Mouse (Mus musculus) spleen, embryonic (tissue): ENCODE results near the gene Rpl32.

Experiments
- CTCF ChIA-PET: fragments of 350-600 bp; sonication (Branson Sonifier 250); formaldehyde crosslinking; loops from one replicate; lab custom pipeline; 2022; lab: Charles Lee

Rpl32 gene

GRCm38 (mm10) chr6:115821216-115821993 is 12.9 kb upstream of the Rpl32 start:
- CTCF ChIA-PET: interaction anchor here (0.6 kb wide), 1 partner anchor 130 kb away, joined by 4 read pairs; no protein-coding TSS in a partner anchor

DNA sequence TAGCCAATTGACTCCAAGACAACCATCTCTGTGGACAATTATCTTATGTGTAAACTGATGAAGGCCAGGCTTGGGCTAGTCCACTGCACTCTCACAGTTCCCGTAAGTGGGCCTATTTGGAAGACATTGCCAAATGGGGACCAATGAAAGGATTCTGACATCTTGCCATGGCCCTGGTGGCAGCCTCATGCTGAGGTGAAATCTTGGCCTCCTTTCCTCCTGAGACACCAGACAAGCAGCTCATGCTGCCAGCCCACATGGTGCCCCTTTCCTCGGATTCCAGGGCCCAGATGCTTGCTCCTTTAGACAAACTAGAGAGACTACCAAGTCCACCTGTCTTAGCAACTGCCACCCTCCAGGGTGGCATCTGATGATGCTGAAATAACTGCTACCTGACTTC is 9.6 kb upstream of the Rpl32 start:
- CTCF ChIA-PET: no interaction called here

DNA sequence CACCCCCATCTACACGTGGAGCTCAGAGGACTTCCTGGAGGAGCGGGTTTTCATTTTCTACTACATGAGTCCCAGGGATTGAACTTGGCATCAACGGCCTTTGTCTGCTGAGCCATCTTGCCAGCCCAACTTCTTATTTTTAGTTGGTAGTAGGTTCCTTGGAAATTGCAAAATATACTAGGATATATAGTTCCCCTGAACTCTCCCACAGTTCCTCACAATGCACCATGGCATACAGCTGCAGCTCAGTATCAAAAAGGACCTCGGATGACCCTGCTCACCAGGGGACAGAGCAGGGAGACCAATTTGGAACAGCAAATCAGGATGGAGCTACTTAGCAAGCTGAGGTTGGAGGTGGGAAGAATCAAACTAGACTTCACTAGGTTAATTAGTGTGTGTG is 6.5 kb upstream of the Rpl32 start:
- CTCF ChIA-PET: interaction anchor here (1.0 kb wide), 1 partner anchor 19 kb away, joined by 3 read pairs; no protein-coding TSS in a partner anchor

GRCm38 (mm10) chr6:115814104-115814503 is 5.6 kb upstream of the Rpl32 start:
- CTCF ChIA-PET: no interaction called here

DNA sequence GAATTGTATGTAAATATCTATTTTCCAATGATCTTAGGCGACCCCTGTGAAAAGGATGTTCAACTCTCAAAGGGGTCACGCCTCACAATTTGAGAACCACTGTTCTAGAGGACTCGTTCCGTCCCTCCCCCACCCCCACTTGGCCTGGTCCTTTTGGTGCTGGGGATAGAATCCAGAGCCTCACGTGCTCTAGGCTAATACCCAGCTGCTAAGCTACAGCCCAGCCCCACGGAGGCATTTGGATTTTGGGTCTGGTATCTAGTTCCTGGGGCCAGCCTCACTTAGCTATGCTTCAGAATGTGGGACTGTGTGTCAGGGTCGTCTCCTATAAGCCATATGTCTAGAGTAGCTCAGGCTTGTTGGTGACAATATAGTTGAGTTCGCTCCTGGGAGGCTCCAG is 3.1 kb upstream of the Rpl32 start:
- CTCF ChIA-PET: no interaction called here

GRCm38 (mm10) chr6:115808196-115808487 is 405 bp downstream of the Rpl32 start:
- CTCF ChIA-PET: interaction anchor here (1.0 kb wide), 1 partner anchor 40 kb away, joined by 3 read pairs; no protein-coding TSS in a partner anchor

DNA sequence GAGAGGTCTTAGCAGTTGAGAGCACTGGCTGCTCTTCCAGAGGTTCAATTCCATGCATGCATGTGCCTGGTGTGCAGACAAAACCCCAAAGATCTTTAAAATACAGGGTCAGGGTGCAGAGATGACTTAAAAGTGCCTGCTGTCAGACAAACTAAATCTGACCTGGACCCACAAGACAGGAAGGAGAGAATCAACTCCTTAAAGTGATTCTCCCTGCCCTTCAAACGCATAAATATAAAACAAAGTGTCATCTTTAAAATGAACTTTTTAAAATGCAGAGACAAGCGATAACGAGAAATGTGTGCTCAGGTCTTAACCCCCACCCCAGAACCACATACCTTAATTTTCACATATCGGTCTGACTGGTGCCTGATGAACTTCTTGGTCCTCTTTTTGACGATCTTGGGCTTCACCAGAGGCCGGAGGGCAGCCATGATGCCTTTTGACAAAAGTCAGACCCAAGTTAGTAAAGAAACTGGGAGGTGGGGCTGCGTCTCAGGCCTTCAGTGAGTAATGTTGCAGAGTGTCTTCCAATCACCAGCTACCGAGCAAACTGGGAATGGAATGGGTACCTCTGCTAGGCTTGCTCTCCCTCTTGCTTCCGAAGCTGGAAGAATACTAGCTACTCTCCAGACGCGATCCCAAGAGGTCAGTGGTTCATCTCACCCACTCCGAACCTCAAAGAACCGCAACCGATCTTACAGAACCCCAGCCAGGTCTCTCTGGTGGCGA is 917 bp downstream of the Rpl32 start:
- CTCF ChIA-PET: interaction anchor here (1.0 kb wide), 1 partner anchor 40 kb away, joined by 3 read pairs; no protein-coding TSS in a partner anchor

GRCm38 (mm10) chr6:115804432-115805192 is 3.9 kb downstream of the Rpl32 start:
- CTCF ChIA-PET: no interaction called here

DNA sequence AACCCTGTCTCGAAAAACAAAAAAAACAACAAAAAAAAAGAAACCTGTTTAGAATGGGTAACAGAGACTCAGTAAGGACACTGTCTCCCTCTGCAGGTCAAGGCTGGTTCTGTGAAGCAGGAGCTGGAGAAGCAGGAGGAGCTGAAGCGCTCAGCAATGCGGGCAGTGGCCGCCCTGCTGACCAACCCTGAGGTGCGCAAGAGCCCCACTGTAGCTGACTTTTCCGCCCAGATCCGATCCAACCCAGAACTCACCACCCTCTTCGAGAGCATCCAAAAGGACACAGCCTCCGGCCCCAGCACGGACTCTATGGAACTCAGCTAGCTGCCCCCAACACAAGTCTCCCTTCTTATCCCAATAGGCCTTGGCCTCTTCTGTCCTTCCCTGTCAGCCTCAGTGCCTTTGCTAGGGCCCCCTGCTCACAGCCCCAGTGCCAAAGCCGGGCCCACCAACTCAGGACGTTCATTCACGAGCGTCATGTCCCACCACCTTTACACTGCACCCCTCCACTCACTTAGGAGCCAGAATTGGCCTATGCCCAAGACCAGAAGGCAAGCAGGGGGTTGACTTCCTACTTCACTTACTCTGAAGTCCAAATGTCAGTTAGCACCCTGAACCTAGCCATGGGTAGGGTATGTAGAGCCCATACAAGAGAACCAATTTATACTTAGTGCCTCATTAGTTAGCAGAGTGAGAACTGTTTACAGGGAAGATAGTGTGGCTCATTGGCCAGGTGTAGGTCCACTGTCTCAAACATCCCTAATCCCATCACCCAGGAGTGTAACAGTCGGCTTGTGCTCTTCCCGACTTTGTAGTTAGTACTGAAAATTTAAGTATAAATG is 4.8 kb downstream of the Rpl32 start:
- CTCF ChIA-PET: interaction anchor here (0.6 to 0.7 kb wide), 2 partner anchors 145 to 175 kb away, joined by 6 to 10 read pairs; no protein-coding TSS in a partner anchor

GRCm38 (mm10) chr6:115801811-115802210 is 6.7 kb downstream of the Rpl32 start:
- CTCF ChIA-PET: no interaction called here

- CTCF ChIA-PET: no interaction called here
Observed at GRCm38 (mm10) chr6:115792691-115793215, 15.8 kb downstream of the Rpl32 start.

GRCm38 (mm10) chr6:115791842-115792686 is 16.5 kb downstream of the Rpl32 start:
- CTCF ChIA-PET: no interaction called here

DNA sequence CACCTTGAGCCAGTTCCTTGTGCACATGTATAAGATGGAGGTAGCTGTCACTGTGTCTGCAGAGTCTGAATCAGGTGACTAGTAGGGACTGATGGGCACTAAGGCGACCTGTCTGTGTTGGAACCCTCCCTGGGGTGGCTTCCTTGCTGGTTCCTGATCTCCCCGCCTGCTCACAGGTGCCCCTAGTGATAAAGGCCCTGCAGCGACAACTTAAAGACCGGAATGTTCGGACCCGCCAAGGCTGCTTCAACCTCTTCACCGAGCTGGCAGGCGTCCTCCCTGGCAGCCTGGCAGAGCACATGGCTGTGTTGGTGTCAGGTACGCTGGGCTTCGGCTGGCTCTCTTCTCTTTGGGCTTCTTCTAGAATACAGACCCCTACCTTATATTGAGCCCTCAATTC is 17.5 kb downstream of the Rpl32 start:
- CTCF ChIA-PET: no interaction called here

DNA sequence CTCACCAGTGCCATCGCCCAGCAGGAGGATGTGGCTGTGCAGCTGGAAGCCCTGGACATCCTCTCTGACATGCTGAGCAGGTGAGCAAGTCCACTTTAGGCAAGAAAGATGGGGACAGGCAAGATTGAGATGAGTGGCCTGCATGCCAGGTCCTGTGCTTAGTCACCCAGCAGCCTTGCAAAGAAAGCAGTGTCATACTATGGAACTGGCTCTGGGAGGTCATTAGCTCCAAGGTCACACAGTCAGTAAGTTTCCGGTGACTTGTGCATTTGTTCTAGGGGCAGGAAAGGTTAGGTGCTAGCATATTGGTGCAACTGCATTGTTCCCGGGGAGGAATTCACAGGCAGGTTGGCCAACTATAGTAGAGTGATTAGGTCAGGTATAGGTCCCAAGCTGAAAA is 25.8 kb downstream of the Rpl32 start:
- CTCF ChIA-PET: no interaction called here

GRCm38 (mm10) chr6:115776363-115776762 is 32.2 kb downstream of the Rpl32 start:
- CTCF ChIA-PET: no interaction called here

DNA sequence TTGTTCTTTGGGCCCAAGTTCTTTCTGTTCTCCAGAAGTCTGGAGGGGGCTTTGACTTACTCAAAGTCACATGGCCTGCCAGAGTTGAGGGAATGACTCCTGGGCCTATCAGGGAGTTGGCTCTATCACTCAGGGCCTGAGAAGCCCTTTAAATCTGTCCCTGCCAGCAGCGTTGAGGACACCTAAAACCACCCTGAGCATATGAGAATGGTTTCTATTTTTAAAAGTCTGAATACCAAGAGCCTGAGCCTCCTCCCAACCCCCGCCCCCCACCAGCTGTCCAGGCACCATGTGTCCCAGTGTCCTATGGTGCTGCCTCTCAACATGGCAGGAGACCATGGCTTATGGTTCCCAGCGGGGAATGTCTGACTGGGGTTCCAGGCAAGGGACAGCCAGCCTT is 32.7 kb downstream of the Rpl32 start:
- CTCF ChIA-PET: no interaction called here

DNA sequence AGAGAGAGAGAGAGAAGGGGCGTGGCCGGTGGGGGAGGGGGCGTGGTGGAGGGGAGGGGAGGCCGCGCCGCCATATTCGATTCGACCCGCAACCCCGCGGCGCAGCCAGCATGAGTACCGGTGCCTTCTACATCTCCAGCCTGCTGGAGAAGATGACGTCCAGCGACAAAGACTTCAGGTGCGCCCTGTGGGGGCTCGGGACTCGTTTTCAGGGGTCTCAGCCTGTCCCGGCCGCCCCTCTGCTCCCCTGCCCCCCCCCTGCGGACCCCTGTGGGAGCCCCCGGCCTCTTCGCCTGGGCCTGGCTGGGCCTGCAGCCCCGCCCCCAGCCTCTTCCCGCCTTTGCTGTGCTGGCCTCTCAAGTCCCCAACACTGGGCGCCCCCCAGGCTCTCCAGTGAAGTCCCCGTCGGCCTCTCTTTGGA is 34.0 kb downstream of the Rpl32 start, which contains the start of gene Cand2:
TSS of gene Cand2 (plus strand) at position 38 of the 421 bp plus-strand sequence.
- CTCF ChIA-PET: no interaction called here

DNA sequence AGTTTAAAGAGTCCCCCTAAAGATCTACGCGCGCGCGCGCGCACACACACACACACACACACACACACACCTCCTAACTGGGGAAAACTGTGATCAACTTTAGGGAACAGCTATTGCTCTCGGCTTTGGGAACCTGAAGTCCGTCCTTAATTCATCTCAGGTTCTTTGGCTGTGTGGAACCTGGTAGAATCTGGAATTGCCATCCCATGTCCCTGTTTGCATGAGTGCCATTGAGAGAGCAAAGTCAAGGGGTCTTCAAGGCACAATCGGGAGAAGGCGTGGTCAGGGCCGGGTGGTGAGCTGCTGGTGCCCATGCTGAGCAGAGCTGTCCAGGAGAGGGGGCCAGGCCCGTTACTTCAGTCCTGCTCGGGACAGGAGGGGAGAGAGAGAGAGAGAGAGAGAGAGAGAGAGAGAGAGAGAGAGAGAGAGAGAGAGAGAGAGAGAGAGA is 34.6 kb downstream of the Rpl32 start:
- CTCF ChIA-PET: interaction anchor here (0.7 kb wide), 1 partner anchor 65 kb away, joined by 3 read pairs; no protein-coding TSS in a partner anchor

- CTCF ChIA-PET: no interaction called here
Observed at GRCm38 (mm10) chr6:115772604-115773003, 35.9 kb downstream of the Rpl32 start.

GRCm38 (mm10) chr6:115772201-115772600 is 36.3 kb downstream of the Rpl32 start:
- CTCF ChIA-PET: interaction anchor here (0.6 kb wide), 1 partner anchor 11 kb away, joined by 4 read pairs; no protein-coding TSS in a partner anchor
